Mouse (Mus musculus): ENCODE measurements around the gene Adamts18. TPM values are rescaled to one million over a fixed set of nuclear protein-coding genes. Genes with fewer than 3 reads are reported as not detected.

The Adamts18 gene
- polyA plus RNA-seq, 1 experiment from 2014 or later, result 14.3 TPM

DNA sequence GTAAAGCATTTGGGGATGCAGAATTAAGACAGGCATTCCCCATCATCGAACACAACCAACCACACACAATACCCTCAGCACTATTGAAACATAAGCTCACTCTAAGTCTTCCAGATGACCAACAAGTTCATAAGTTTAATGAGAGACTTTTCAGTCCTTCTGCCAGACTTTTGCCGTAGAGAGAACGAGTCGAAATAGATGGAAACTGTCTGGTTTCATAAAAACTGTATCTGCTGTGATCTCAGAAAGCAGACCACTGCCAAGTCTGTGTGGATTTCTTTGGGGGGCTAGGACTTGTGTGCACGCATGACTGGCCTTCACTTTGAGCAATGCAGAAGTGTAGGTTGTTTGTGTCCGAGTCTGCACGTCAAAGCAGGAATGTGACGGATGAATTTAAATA is 123.2 kb downstream of the Adamts18 start:
- H3K36me3 ChIP-seq (ENCODE audit: poor library complexity, severe bottlenecking), result no peaks in the 10 kb centered on the region
- no peak for ATAC-seq
- H3K9me3 ChIP-seq (replicated peaks), result no peaks in the 10 kb centered on the region
- H3K27ac ChIP-seq, result no peak overlapping the region
- WGBS, result 61% methylated on average over 8 of the region's 8 CpGs
- H3K4me1 ChIP-seq, result peaks cover 13% of the 10 kb centered on the region
- no peak overlapping the region for H3K9ac ChIP-seq
- no peak overlapping the region for H3K4me3 ChIP-seq
- H3K4me2 ChIP-seq, result no peak overlapping the region
- H3K27me3 ChIP-seq, result no peaks in the 10 kb centered on the region

DNA sequence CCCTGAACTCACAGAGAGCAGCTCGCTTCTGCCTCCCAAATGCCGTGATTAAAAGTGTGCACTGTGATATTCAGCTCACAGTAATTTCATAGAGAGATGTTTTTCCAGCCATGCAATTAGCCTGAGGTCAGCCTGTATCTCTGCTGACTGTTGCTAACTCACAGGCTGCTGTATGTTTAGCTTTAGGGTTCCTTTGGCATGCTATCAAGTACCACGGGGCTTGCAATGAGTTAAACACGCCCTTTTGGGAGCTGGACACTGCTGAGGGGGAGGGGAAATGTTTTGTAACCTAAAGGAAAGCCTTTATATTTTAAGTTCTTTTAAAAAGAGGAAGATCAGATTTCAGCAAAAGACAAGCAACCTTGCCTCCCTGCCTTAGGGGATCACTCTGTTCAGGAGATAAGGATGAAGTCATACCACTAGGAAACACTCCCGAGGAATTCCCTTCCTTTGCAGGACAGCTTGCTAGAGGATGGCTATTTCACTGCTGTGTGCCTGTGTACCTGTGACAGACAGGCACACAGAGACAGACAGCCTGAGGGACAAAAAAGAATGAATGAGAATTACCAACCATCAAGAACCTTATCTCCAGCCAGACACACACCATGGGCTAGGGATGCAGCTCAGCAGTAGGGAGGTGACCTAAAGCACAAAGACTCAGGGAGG is 124.5 kb downstream of the Adamts18 start:
- Histone ChIP-seq H3K9ac (no peak overlapping the region), H3K27ac (no peak overlapping the region), H3K4me1 (peaks cover 13% of the 10 kb centered on the region), H3K9me3 (replicated peaks) (no peaks in the 10 kb centered on the region), H3K4me3 (no peak overlapping the region), H3K36me3 (ENCODE audit: poor library complexity, severe bottlenecking) (no peaks in the 10 kb centered on the region), H3K27me3 (no peaks in the 10 kb centered on the region), H3K4me2 (no peak overlapping the region)
- no peak for ATAC-seq
- WGBS, result 61% methylated on average over 5 of the region's 5 CpGs

DNA sequence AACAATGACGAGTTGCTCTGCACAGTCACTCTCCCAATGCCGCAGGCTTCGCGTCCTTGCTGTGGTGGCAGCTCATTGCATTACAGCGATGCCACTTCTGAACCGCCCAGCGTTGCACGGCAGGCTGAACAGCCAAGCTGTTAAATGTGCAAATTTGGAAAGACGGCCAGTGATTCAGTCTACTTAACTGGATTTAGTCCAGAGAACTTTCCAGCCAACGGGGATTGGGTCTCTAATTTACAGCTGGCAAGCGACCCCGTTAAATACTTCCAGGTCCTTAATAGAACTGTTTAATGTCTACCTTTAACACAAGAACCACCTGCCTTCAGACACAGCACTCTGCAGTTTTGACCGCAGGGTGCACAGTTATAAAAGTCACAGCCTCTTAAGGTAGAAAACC is 127.1 kb downstream of the Adamts18 start:
- no peak overlapping the region for H3K4me2 ChIP-seq
- peak; percentile 71; the same call in 1 of the 2 replicates for ATAC-seq
- H3K9me3 ChIP-seq (replicated peaks), result no peaks in the 10 kb centered on the region
- no peak overlapping the region for H3K27ac ChIP-seq
- peaks cover 13% of the 10 kb centered on the region for H3K4me1 ChIP-seq
- 72% methylated on average over 13 of the region's 13 CpGs for WGBS
- H3K9ac ChIP-seq, result no peak overlapping the region
- no peaks in the 10 kb centered on the region for H3K27me3 ChIP-seq
- H3K36me3 ChIP-seq (ENCODE audit: poor library complexity, severe bottlenecking), result no peaks in the 10 kb centered on the region
- H3K4me3 ChIP-seq, result no peak overlapping the region

DNA sequence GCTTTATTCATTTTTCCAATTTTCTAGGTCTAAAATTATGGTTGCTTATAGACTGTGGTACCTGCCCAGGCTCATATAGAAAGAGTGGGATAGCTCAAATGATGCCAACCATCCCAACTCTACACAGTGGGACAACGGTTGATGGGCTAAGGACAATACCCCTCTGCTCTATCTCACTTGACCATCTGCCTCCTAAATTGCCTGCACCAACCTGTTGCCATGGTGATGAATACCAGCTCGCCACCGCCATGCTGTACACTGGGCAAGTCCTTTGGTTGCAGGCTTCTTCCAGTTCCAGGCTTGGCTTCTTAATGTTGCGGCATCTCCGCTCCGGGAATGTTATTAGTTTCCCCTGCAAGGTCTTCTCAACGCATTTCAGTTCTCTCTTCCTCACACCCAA is 143.6 kb downstream of the Adamts18 start:
- ATAC-seq, result no peak
- H3K9me3 ChIP-seq (replicated peaks), result no peaks in the 10 kb centered on the region
- WGBS, result 63% methylated on average over 7 of the region's 7 CpGs
- H3K27me3 ChIP-seq, result no peaks in the 10 kb centered on the region
- no peak overlapping the region for H3K27ac ChIP-seq
- H3K4me1 ChIP-seq, result peaks cover 6% of the 10 kb centered on the region
- H3K36me3 ChIP-seq (ENCODE audit: poor library complexity, severe bottlenecking), result 0 out of 2 replicates have a peak, but pooled peaks cover 11% of the 10 kb centered on the region
- no peak overlapping the region for H3K4me2 ChIP-seq
- H3K9ac ChIP-seq, result no peak overlapping the region
- H3K4me3 ChIP-seq, result no peak overlapping the region

DNA sequence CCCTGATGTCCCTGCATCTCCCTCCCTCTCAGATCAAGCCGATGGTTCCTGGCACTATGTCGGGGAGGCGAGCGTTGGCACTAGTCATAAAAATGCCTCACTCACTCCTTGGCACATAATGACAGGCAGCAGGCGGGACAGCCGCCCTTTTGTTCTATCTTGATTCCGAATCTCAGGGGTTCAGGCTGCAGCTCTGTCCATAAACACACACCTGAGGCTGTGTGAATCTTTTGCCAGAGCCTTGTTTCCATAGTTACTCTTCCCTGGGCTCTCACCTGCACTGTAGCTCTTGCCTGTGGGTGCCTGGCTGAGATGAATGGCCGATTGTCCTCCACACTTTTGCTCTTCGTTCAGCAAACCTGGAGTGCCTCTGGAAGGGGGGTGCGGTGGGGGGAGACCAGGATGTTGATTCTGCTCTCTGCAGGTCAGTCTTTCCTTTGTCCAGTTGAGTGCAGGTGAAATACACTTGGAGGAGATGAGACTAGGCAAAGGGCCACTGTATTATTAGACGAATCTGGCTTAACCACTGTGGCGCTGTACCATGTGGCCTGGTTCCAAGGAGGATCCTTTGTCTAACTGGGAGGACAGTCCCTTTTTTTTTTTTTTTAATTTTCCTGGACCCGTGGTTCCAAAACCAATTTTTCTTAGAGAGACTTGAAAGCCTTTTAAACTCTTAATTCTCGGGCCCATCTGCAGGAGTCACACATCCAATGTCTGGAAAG is 156.8 kb downstream of the Adamts18 start:
- Histone ChIP-seq H3K4me3 (no peak overlapping the region), H3K27ac (peak overlapping the region; percentile 19; the same call in 1 of the 2 replicates), H3K9ac (no peak overlapping the region), H3K9me3 (replicated peaks) (no peaks in the 10 kb centered on the region), H3K4me2 (no peak overlapping the region), H3K27me3 (no peaks in the 10 kb centered on the region), H3K4me1 (peaks cover 10% of the 10 kb centered on the region), H3K36me3 (ENCODE audit: poor library complexity, severe bottlenecking) (no peaks in the 10 kb centered on the region)
- 63% methylated on average over 14 of the region's 14 CpGs for WGBS
- 0 out of 2 replicates have a peak, but pooled peaks have one; percentile 33 for ATAC-seq

DNA sequence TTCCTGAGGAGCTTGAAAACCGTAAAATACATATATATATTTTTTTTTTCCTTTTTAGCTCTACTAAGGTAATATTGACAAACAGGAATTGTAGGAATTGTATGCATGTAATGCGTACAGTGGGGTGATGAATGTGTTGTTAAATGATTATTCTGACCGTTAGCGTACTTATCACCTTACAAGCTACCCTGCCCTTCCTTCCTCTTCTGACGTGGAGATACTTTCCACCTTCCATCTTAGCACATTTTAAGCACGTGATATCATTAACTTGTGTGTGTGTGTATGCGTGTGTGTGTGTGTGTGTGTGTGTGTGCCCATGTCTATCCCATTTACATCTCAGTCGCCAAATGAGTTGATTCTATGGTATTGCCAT is 160.0 kb downstream of the Adamts18 start:
- Histone ChIP-seq H3K9ac (no peak overlapping the region), H3K4me3 (no peak overlapping the region), H3K4me2 (no peak overlapping the region), H3K27me3 (no peaks in the 10 kb centered on the region), H3K36me3 (ENCODE audit: poor library complexity, severe bottlenecking) (no peaks in the 10 kb centered on the region), H3K9me3 (replicated peaks) (no peaks in the 10 kb centered on the region), H3K4me1 (peaks cover 10% of the 10 kb centered on the region), H3K27ac (no peak overlapping the region)
- no peak for ATAC-seq
- 87% methylated on average over 8 of the region's 8 CpGs for WGBS

DNA sequence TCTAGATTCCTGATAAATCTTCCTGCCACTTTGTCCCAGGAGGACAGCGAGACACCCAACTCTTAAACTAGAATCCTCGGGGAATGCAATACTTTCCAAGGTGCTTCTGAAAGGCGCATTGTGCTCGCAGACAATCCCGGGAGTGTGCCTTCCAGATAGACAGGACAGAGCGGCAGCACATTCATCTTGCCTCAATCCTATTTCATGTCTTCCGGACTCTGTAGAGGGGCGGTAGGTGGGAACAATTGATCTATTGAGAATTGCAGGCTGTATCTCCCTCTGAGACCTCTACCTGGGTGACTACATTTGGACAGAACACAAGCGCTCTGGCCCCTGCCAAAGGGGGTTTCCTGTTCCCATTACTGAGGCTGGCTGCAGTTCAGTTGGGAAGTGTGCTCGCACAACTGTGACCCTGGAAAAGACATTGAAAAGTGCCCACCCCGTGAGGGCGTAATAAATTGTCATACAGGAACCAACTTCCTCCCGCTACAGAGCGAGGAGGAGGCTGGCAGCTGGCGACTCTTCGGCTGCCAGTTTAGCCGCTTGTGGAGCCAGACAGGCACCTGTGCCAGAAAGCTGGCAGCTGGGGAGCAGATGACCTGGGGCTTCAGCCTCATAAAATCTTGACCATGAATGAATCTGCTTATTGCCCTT is 160.5 kb downstream of the Adamts18 start:
- H3K27ac ChIP-seq, result no peak overlapping the region
- peaks cover 10% of the 10 kb centered on the region for H3K4me1 ChIP-seq
- H3K4me2 ChIP-seq, result no peak overlapping the region
- H3K4me3 ChIP-seq, result no peak overlapping the region
- H3K27me3 ChIP-seq, result no peaks in the 10 kb centered on the region
- H3K9me3 ChIP-seq (replicated peaks), result no peaks in the 10 kb centered on the region
- WGBS, result 74% methylated on average over 17 of the region's 17 CpGs
- peak; percentile 24; the same call in 1 of the 2 replicates for ATAC-seq
- H3K36me3 ChIP-seq (ENCODE audit: poor library complexity, severe bottlenecking), result no peaks in the 10 kb centered on the region
- H3K9ac ChIP-seq, result no peak overlapping the region

DNA sequence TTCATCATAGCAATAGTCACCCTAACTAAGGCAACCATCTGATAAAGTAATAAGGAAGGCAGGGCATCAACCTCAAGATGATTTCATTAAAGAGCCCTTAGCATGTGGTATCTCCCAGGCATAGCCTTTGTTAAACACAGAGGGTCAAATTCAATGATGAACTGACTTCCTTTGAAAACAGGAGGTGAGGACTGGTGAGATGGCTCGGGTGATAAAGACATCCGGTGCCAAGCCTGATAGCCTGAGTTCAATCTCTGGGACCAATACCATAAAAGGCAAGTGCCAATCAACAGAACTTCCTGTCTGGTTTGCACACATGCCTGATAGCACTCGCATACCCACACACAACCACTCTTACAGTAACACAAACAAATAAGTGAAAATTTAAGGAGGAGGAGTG is 169.2 kb downstream of the Adamts18 start:
- Histone ChIP-seq H3K9me3 (replicated peaks) (no peaks in the 10 kb centered on the region), H3K36me3 (ENCODE audit: poor library complexity, severe bottlenecking) (no peaks in the 10 kb centered on the region), H3K4me1 (no peaks in the 10 kb centered on the region), H3K27me3 (no peaks in the 10 kb centered on the region), H3K27ac (no peak overlapping the region), H3K9ac (no peak overlapping the region), H3K4me3 (no peak overlapping the region), H3K4me2 (no peak overlapping the region)
- ATAC-seq, result no peak
- 91% methylated on average over 3 of the region's 3 CpGs for WGBS

DNA sequence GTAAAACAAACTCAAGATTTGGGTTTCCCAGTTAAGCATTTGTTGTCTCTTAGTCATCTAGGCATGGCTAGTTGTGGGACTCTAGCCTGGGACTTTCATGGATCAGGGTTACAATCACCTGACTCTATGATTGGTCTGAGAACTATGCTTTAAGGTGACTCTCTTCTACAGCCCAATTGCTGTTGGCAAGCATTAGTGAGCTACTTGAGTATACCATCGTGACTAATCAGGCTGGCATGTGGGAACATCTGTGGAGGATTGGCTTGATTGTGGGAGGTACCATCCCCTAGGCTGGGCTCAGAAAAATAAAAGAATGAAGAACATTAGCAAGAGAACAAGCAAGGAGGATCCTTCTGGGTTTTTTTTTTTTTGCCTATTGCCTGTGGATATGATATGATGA is 171.7 kb downstream of the Adamts18 start:
- H3K4me1 ChIP-seq, result peaks cover 13% of the 10 kb centered on the region; the same call in 1 of the 2 replicates
- no peak overlapping the region for H3K4me3 ChIP-seq
- H3K36me3 ChIP-seq (ENCODE audit: poor library complexity, severe bottlenecking), result no peaks in the 10 kb centered on the region
- WGBS, result 89% methylated on average over 1 of the region's 1 CpGs
- no peak overlapping the region for H3K27ac ChIP-seq
- H3K9ac ChIP-seq, result no peak overlapping the region
- no peak overlapping the region for H3K4me2 ChIP-seq
- H3K9me3 ChIP-seq (replicated peaks), result no peaks in the 10 kb centered on the region
- no peaks in the 10 kb centered on the region for H3K27me3 ChIP-seq
- ATAC-seq, result no peak

DNA sequence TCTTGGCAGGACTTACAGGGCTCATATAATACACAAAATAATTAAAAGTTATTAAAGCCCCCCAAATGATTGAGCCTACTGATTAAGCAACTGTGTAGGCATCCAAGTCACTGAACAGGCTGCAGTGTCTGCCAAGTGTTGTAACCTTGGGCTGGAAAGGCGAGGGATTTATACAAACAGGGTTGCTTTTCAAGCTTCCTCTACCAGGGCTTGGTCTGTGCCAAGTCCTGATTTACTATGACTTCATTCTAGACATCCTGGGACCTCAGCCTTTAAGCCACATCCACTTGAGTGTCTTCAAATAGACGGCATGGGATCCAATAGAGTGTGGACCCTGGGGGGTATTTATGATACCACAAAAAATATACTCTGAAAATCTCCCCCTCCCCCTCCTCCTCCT is 173.3 kb downstream of the Adamts18 start:
- Histone ChIP-seq H3K4me1 (peaks cover 13% of the 10 kb centered on the region; the same call in 1 of the 2 replicates), H3K4me3 (no peak overlapping the region), H3K9ac (no peak overlapping the region), H3K27me3 (no peaks in the 10 kb centered on the region), H3K9me3 (replicated peaks) (no peaks in the 10 kb centered on the region), H3K36me3 (ENCODE audit: poor library complexity, severe bottlenecking) (no peaks in the 10 kb centered on the region), H3K4me2 (no peak overlapping the region), H3K27ac (no peak overlapping the region)
- no peak for ATAC-seq
- 53% methylated on average over 2 of the region's 2 CpGs for WGBS

DNA sequence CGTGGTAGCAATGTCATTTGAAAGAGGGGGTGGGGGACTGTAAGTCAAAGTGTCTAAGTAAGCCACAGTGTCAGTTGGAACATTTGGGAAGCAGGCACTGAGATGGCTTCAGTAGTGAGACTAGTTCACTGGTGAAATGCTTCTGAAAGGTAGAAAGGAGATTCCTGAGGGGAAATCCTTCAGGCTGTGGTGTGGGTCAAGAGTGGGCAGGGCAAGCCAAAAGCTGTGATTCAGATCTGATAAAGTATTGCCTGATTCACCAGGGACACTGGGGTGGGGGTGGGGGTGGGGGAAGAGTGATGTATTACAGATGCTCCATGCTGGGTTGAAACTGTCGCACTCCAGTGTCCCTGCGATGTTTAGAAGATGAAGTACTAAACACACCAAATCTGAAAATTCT is 173.9 kb downstream of the Adamts18 start:
- no peaks in the 10 kb centered on the region for H3K9me3 ChIP-seq (replicated peaks)
- peaks cover 13% of the 10 kb centered on the region; the same call in 1 of the 2 replicates for H3K4me1 ChIP-seq
- H3K36me3 ChIP-seq (ENCODE audit: poor library complexity, severe bottlenecking), result no peaks in the 10 kb centered on the region
- H3K27me3 ChIP-seq, result no peaks in the 10 kb centered on the region
- H3K4me2 ChIP-seq, result no peak overlapping the region
- H3K9ac ChIP-seq, result no peak overlapping the region
- no peak overlapping the region for H3K4me3 ChIP-seq
- no peak for ATAC-seq
- H3K27ac ChIP-seq, result no peak overlapping the region
- WGBS, result 91% methylated on average over 3 of the region's 3 CpGs

DNA sequence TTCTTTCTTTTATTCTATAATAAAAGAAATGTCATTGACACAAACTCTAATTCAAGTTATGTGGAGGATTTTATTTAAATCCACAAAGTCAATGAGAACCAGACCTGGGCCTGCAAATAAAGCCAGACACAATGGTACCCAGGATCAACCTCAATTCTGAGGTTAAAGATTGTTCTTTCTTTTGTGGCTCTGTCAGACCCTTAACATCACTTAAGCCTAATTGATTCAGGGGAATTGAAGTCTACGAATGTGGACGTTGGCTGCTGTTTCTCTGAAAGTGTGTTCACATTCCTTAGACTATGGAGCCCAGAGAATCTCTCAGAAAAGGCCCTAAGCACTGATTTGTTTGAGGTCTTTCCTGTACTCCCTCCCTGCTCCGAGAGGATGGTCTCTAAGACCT is 175.2 kb downstream of the Adamts18 start:
- Histone ChIP-seq H3K36me3 (ENCODE audit: poor library complexity, severe bottlenecking) (no peaks in the 10 kb centered on the region), H3K27me3 (no peaks in the 10 kb centered on the region), H3K4me2 (no peak overlapping the region), H3K4me3 (no peak overlapping the region), H3K27ac (0 out of 2 replicates have a peak overlapping the region, but pooled peaks have one; percentile 6), H3K9ac (no peak overlapping the region), H3K4me1 (peaks cover 13% of the 10 kb centered on the region; the same call in 1 of the 2 replicates), H3K9me3 (replicated peaks) (no peaks in the 10 kb centered on the region)
- WGBS, result 16% methylated on average over 3 of the region's 3 CpGs
- 0 out of 2 replicates have a peak, but pooled peaks have one; percentile 37 for ATAC-seq

Data from forebrain, embryonic 13.5 days (tissue).